Mouse (Mus musculus) forebrain, postnatal 0 days (tissue): Measurements from ENCODE around the gene Pkig. TPM values are rescaled to one million over a fixed set of nuclear protein-coding genes. Genes with fewer than 3 reads are reported as not detected.
A peak's percentile ranks its signal among the peaks of the same experiment; 100 is the strongest.
"Not testable (repeated sequence)": the region's sequence is repeated elsewhere in the genome, so short reads cannot be mapped to it uniquely, and the experiment has no call there.

Source experiments
- ATAC-seq: fragments of 200-750 bp; cut with Nextera tagmentation; 2 replicates; pipeline ENCODE4 v1.8.0; 2017; ENCODE audit warnings: mild to moderate bottlenecking, moderate library complexity
- DNase-seq: peaks from one replicate; pipeline ENCODE4 v3.0.0-alpha.2; 2015
- H3K27ac ChIP-seq: fragments of 300-500 bp; sonication (generic); 2 replicates; pipeline ENCODE4 v1.5.1; 2014; ENCODE audit warnings: low read depth, mild to moderate bottlenecking, antibody characterized with exemption, low read length, moderate library complexity, mixed read lengths
- H3K27me3 ChIP-seq: fragments of 300-500 bp; sonication (generic); 2 replicates; pipeline ENCODE4 v1.6.1; 2014; ENCODE audit warnings: mild to moderate bottlenecking, low read length, mixed read lengths; ENCODE audit not compliant: insufficient read depth
- H3K36me3 ChIP-seq: fragments of 300-500 bp; sonication (generic); 2 replicates; pipeline ENCODE4 v1.6.1; 2014; ENCODE audit warnings: mild to moderate bottlenecking, moderate library complexity; ENCODE audit not compliant: insufficient read depth
- H3K4me1 ChIP-seq: fragments of 300-500 bp; sonication (generic); 2 replicates; pipeline ENCODE4 v1.6.1; 2014; ENCODE audit warnings: antibody characterized with exemption; ENCODE audit not compliant: insufficient read depth
- H3K4me2 ChIP-seq: fragments of 300-500 bp; sonication (generic); 2 replicates; pipeline ENCODE4 v1.6.1; 2014; ENCODE audit warnings: low read depth, mild to moderate bottlenecking, moderate library complexity
- H3K4me3 ChIP-seq: fragments of 300-500 bp; sonication (generic); 2 replicates; pipeline ENCODE4 v1.5.1; 2014; ENCODE audit warnings: low read depth, low read length, mixed read lengths
- H3K9ac ChIP-seq: fragments of 300-500 bp; sonication (generic); 2 replicates; pipeline ENCODE4 v1.6.1; 2014; ENCODE audit warnings: mild to moderate bottlenecking
- H3K9me3 ChIP-seq: fragments of 300-500 bp; sonication (generic); 2 replicates; pipeline ENCODE4 v1.6.1; 2016; ENCODE audit warnings: low read length
- CTCF ChIP-seq: sonication (generic); IDR thresholded peaks from 2 replicates; pipeline ENCODE4 v1.5.1; 2016; ENCODE audit warnings: antibody characterized with exemption, control low read depth, low read depth
- WGBS: fragments of 180-500 bp; shearing (Covaris S2); extraction: QIAGEN DNeasy Blood & Tissue Kit; methylation state at CpG from one replicate; pipeline ENCODE4 v1.1.7; 2014; 5-methylcytosine and 5-hydroxymethylcytosine counted together
- polyA plus RNA-seq: library from polyadenylated mRNA; unstranded; fragments of >200 nt; fragmentation: Nextera tagmentation; extraction: Ambion mirVana; gene quantifications from 2 replicates; pipeline ENCODE4 v1.2.1, GENCODE M21; 2015
- total RNA-seq: library from RNA; depleted of rRNA; stranded (reverse); fragments of >200 nt; gene quantifications from 2 replicates; pipeline ENCODE4 v1.2.3, GENCODE M21; 2014

The Pkig gene
- total and polyA plus RNA-seq, 2 experiments from 2014 or later, result 114 to 211 TPM

GRCm38 (mm10) chr2:163643576-163643971 lies 14.6 kb upstream of the Pkig start:
- Histone ChIP-seq H3K9ac (peak overlapping the region; percentile 95), H3K27ac (no peak overlapping the region), H3K4me2 (peak overlapping the region; percentile 50), H3K27me3 (no peaks in the 10 kb centered on the region), H3K9me3 (no peaks in the 10 kb centered on the region), H3K4me1 (peaks cover 11% of the 10 kb centered on the region; the same call in 1 of the 2 replicates), H3K4me3 (peak overlapping the region; percentile 98), H3K36me3 (no peaks in the 10 kb centered on the region)
- no peak for TF ChIP-seq CTCF
- DNase-seq, result no peak
- 74% methylated on average over 2 of the region's 2 CpGs for WGBS
- no peak for ATAC-seq

DNA sequence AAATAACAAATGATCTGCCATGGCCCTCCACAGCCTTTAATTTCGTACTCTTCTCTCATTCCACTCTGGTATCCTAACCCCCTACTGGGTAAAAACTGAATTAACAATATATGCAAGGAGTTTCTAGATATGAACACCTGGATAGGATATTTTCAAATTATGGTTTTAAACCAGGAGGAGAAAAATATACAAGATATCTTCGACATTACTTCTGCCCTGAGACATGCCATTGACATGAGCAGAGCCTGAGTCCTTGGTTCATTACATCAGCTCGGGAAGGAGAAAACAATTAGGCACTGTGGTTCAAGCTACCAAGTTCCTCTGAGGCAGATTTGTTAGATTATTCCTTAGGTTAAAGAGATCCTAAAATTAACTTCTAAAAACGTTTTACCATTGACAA lies 14.1 kb upstream of the Pkig start:
- DNase-seq (no peak), ATAC-seq (no peak)
- peak; percentile 35 for TF ChIP-seq CTCF
- H3K4me1 ChIP-seq, result peaks cover 11% of the 10 kb centered on the region; the same call in 1 of the 2 replicates
- peak overlapping the region; percentile 50 for H3K4me2 ChIP-seq
- peak overlapping the region; percentile 98 for H3K4me3 ChIP-seq
- H3K27me3 ChIP-seq, result no peaks in the 10 kb centered on the region
- peak overlapping the region; percentile 95 for H3K27ac ChIP-seq
- H3K9me3 ChIP-seq, result no peaks in the 10 kb centered on the region
- peak overlapping the region; percentile 95 for H3K9ac ChIP-seq
- no peaks in the 10 kb centered on the region for H3K36me3 ChIP-seq
- WGBS, result 4% methylated on average over 4 of the region's 4 CpGs

GRCm38 (mm10) chr2:163644575-163645385 lies 13.4 kb upstream of the Pkig start, which contains the start of gene Serinc3:
Serinc3 (minus strand) TSS chr2:163645131.
- Histone ChIP-seq H3K36me3 (no peaks in the 10 kb centered on the region), H3K4me2 (peak within 1 kb of the TSS; percentile 50), H3K4me1 (peaks cover 11% of the 10 kb centered on the region; the same call in 1 of the 2 replicates), H3K4me3 (peak within 1 kb of the TSS; percentile 98), H3K9ac (peak within 1 kb of the TSS; percentile 95), H3K27me3 (no peaks in the 10 kb centered on the region), H3K9me3 (no peaks in the 10 kb centered on the region), H3K27ac (peak within 1 kb of the TSS; percentile 95)
- ATAC-seq (peak; percentile 98), DNase-seq (peak; percentile 98)
- WGBS, result under 1% methylated on average over 72 of the region's 74 CpGs
- TF ChIP-seq CTCF, result peak; percentile 66

GRCm38 (mm10) chr2:163645700-163646460 lies 12.3 kb upstream of the Pkig start:
- peaks cover 5% of the 10 kb centered on the region; the same call in 1 of the 2 replicates for H3K9me3 ChIP-seq
- no peak overlapping the region for H3K4me2 ChIP-seq
- TF ChIP-seq CTCF, result no peak
- no peak overlapping the region for H3K9ac ChIP-seq
- 0 out of 2 replicates have a peak overlapping the region, but pooled peaks have one; percentile 46 for H3K27ac ChIP-seq
- DNase-seq (no peak), ATAC-seq (no peak)
- H3K27me3 ChIP-seq, result no peaks in the 10 kb centered on the region
- WGBS, result 82% methylated on average over 11 of the region's 11 CpGs
- no peak overlapping the region for H3K4me3 ChIP-seq
- H3K36me3 ChIP-seq, result no peaks in the 10 kb centered on the region
- H3K4me1 ChIP-seq, result peaks cover 11% of the 10 kb centered on the region; the same call in 1 of the 2 replicates

- H3K4me3 ChIP-seq, result no peak overlapping the region
- no peak for TF ChIP-seq CTCF
- peaks cover 5% of the 10 kb centered on the region; the same call in 1 of the 2 replicates for H3K9me3 ChIP-seq
- no peaks in the 10 kb centered on the region for H3K36me3 ChIP-seq
- H3K4me2 ChIP-seq, result no peak overlapping the region
- WGBS, result 90% methylated on average over 5 of the region's 5 CpGs
- no peak overlapping the region for H3K27ac ChIP-seq
- no peak for DNase-seq
- no peaks in the 10 kb centered on the region for H3K27me3 ChIP-seq
- H3K4me1 ChIP-seq, result peaks cover 11% of the 10 kb centered on the region; the same call in 1 of the 2 replicates
- H3K9ac ChIP-seq, result no peak overlapping the region
- ATAC-seq, result no peak
Observed at GRCm38 (mm10) chr2:163646461-163647080, 11.6 kb upstream of the Pkig start.

DNA sequence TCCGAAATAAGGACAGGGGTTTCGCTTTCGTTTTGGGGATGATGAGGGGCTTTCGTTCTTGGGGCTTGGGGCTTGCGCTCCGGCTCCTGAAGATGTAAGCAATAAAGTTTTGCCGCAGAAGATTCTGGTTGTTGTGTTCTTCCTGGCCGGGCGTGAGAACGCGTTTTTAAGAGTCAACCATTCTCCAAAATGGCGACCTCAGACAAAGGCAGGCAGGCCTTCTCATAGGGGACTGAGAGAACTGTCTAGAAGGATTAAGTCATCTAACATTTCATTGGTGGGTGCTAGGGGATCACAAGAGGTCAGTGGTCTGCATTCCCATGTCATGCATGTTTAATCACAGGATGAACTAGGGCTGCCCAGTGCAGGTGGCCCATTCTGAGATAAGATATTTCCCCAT lies 2.5 kb upstream of the Pkig start:
- not testable (repeated sequence) for H3K4me3 ChIP-seq, DNase-seq, H3K4me2 ChIP-seq, ATAC-seq, H3K36me3 ChIP-seq, H3K27me3 ChIP-seq, H3K9me3 ChIP-seq, H3K4me1 ChIP-seq, H3K27ac ChIP-seq, H3K9ac ChIP-seq
- WGBS, result 100% methylated on average over 6 of the region's 12 CpGs
